Mouse (Mus musculus) heart, postnatal 0 days (tissue): Measurements from ENCODE around the gene Magi1.

Experiments used
- CTCF ChIP-seq: IDR thresholded peaks from 2 replicates; pipeline ENCODE4 v1.5.1; 2016; ENCODE audit warnings: antibody characterized with exemption, control low read depth, low read depth
- EP300 ChIP-seq: IDR thresholded peaks from 2 replicates; pipeline ENCODE4 v1.6.1; 2016; ENCODE audit warnings: antibody characterized with exemption, low read depth

- TF ChIP-seq CTCF, result no peak
- no peak for TF ChIP-seq EP300
These were observed 213.0 kb downstream of the Magi1 start for GRCm38 (mm10) chr6:94070702-94071101.
